8 mouse cellular contexts compared by ENCODE assay signal in genomic region chr11:57600621-57601121, GRCm38 (mm10). TPM values are rescaled to one million over a fixed set of nuclear protein-coding genes. Genes with fewer than 3 reads are reported as not detected.
A peak's percentile ranks its signal among the peaks of the same experiment; 100 is the strongest.
DNase-seq lines count a peak whose midpoint lies in the region; ATAC-seq and TF ChIP-seq lines count a peak whose summit lies in the region.

No protein-coding gene starts in this region.

- no peak for DNase-seq in lung, postnatal 14 days
- DNase-seq in cerebellum, postnatal 10 days, result peak; percentile 85 to 93
- peak; percentile 56 for DNase-seq in gastrocnemius, adult 18-20 months (ENCODE audit: low spot score)
- peak; percentile 13 for DNase-seq in layer of hippocampus, adult 9-10 months (ENCODE audit: low spot score)
- peak; percentile 86 for DNase-seq in midbrain, postnatal 0 days (ENCODE audit: low spot score)
- DNase-seq in liver, embryonic 11.5 days (ENCODE audit: low spot score), result no peak
- DNase-seq in urinary bladder, adult 2 months (ENCODE audit: low spot score), result no peak

- peak overlapping the region; percentile 33 for H3K27ac ChIP-seq in lung, embryonic 15.5 days
- H3K27ac ChIP-seq in midbrain, postnatal 0 days (ENCODE audit: low read depth, low read length), result peak overlapping the region; percentile 59; the same call in 1 of the 2 replicates
- H3K27ac ChIP-seq in liver, embryonic 11.5 days (ENCODE audit: low read depth, low read length), result no peak overlapping the region

- H3K4me3 ChIP-seq in lung, embryonic 15.5 days, result no peak overlapping the region
- no peak overlapping the region for H3K4me3 ChIP-seq in midbrain, postnatal 0 days (ENCODE audit: low read depth, low read length)
- H3K4me3 ChIP-seq in liver, embryonic 11.5 days (ENCODE audit: low read depth, low read length), result no peak overlapping the region

- 23% methylated on average over 4 of the region's 4 CpGs for WGBS in lung, embryonic 15.5 days
- 18% methylated on average over 4 of the region's 4 CpGs for WGBS in midbrain, postnatal 0 days
- WGBS in liver, embryonic 11.5 days, result 29% methylated on average over 4 of the region's 4 CpGs

- H3K4me2 ChIP-seq in lung, embryonic 15.5 days, result no peak overlapping the region
- no peak overlapping the region for H3K4me2 ChIP-seq in midbrain, postnatal 0 days (ENCODE audit: low read depth, low read length, poor library complexity, severe bottlenecking)
- H3K4me2 ChIP-seq in liver, embryonic 11.5 days, result no peak overlapping the region

- H3K9ac ChIP-seq in lung, embryonic 15.5 days, result no peak overlapping the region
- no peak overlapping the region for H3K9ac ChIP-seq in midbrain, postnatal 0 days (replicated peaks; ENCODE audit: low read length, poor library complexity, severe bottlenecking)
- H3K9ac ChIP-seq in liver, embryonic 11.5 days (ENCODE audit: low read depth, low read length), result no peak overlapping the region

- TF ChIP-seq CTCF in midbrain, postnatal 0 days (IDR thresholded peaks at IDR 0.05), result no peak

- ATAC-seq in lung, embryonic 15.5 days (ENCODE audit: borderline replicate concordance, extremely low read depth, low FRiP score, low TSS enrichment), result peak; percentile 43; the same call in 1 of the 2 replicates
- ATAC-seq in midbrain, postnatal 0 days (ENCODE audit: low FRiP score), result peak; percentile 73
- ATAC-seq in liver, embryonic 11.5 days (replicated peaks; ENCODE audit: low FRiP score), result no peak

- H3K36me3 ChIP-seq in lung, embryonic 15.5 days, result no peaks in the 10 kb centered on the region
- no peaks in the 10 kb centered on the region for H3K36me3 ChIP-seq in midbrain, postnatal 0 days (ENCODE audit: insufficient read depth, low read length)
- no peaks in the 10 kb centered on the region for H3K36me3 ChIP-seq in liver, embryonic 11.5 days (ENCODE audit: control insufficient read depth, insufficient read depth, low read length)

- no peaks in the 10 kb centered on the region for H3K9me3 ChIP-seq in lung, embryonic 15.5 days
- no peaks in the 10 kb centered on the region for H3K9me3 ChIP-seq in midbrain, postnatal 0 days (ENCODE audit: low read length)
- no peaks in the 10 kb centered on the region for H3K9me3 ChIP-seq in liver, embryonic 11.5 days (ENCODE audit: control insufficient read depth, low read length)

- H3K4me1 ChIP-seq in lung, embryonic 15.5 days, result peaks cover 16% of the 10 kb centered on the region; the same call in 1 of the 2 replicates
- peaks cover 10% of the 10 kb centered on the region; the same call in 1 of the 2 replicates for H3K4me1 ChIP-seq in midbrain, postnatal 0 days (ENCODE audit: insufficient read depth, low read length)
- no peaks in the 10 kb centered on the region for H3K4me1 ChIP-seq in liver, embryonic 11.5 days (replicated peaks; ENCODE audit: control insufficient read depth, insufficient read depth, low read length)

- peaks cover 4% of the 10 kb centered on the region; the same call in 1 of the 2 replicates for H3K27me3 ChIP-seq in lung, embryonic 15.5 days
- H3K27me3 ChIP-seq in midbrain, postnatal 0 days (ENCODE audit: insufficient read depth, low read length), result no peaks in the 10 kb centered on the region
- H3K27me3 ChIP-seq in liver, embryonic 11.5 days (replicated peaks; ENCODE audit: control insufficient read depth, insufficient read depth, low read length), result no peaks in the 10 kb centered on the region; the same call in 1 of the 2 replicates

RNA-seq across cellular contexts. Expression of gene Galnt10, which starts 44.6 kb away (rescaled TPM):
- polyA plus RNA-seq in lung, embryonic 15.5 days (2015; fragmentation: Nextera tagmentation; extraction: Ambion mirVana), result 15.1 and 15.3 TPM in 2 replicates
- total RNA-seq in gastrocnemius, adult 18-20 months (2021), result 1 to 10 TPM; 4.0 to 4.2 TPM
- total RNA-seq in midbrain, postnatal 0 days (2014; rRNA removed), result 21.3 and 26.0 TPM in 2 replicates
- polyA plus RNA-seq in midbrain, postnatal 0 days (2015; fragmentation: Nextera tagmentation; extraction: Ambion mirVana), result 11.8 and 12.0 TPM in 2 replicates
- 17.5 and 19.8 TPM in 2 replicates for polyA plus RNA-seq in liver, embryonic 11.5 days (2014; fragmentation: Nextera tagmentation; extraction: Ambion mirVana)
- polyA plus RNA-seq in urinary bladder, adult 2 months (2012; rRNA removed), result 14.1 and 17.9 TPM in 2 replicates

Comparison
In these comparisons a context has a peak if more than half of its experiments do, and no peak if none do; other contexts are left out.
1. DNase-seq: peak in cerebellum, postnatal 10 days (2 of 2), gastrocnemius, adult 18-20 months (single experiment), layer of hippocampus, adult 9-10 months (single experiment) and midbrain, postnatal 0 days (single experiment); none in lung, postnatal 14 days (single experiment), liver, embryonic 11.5 days (single experiment) and urinary bladder, adult 2 months (single experiment).